Mouse (Mus musculus) cortical plate, adult 2 months (tissue): ENCODE measurements around the gene Sprn. TPM values are rescaled to one million over a fixed set of nuclear protein-coding genes. Genes with fewer than 3 reads are reported as not detected.

ENCODE experiments used
- H3K27ac ChIP-seq: fragments of 200-500 bp; 2 replicates; pipeline ENCODE4 v1.5.1; 2012; ENCODE audit warnings: low read length, control low read depth, inconsistent platforms; ENCODE audit not compliant: insufficient read depth
- H3K4me1 ChIP-seq: fragments of 200-500 bp; 2 replicates; pipeline ENCODE4 v1.6.1; 2011; ENCODE audit warnings: low read length; ENCODE audit not compliant: control insufficient read depth, insufficient read depth
- H3K4me3 ChIP-seq: fragments of 200-500 bp; 2 replicates; pipeline ENCODE4 v1.5.1; 2011; ENCODE audit warnings: mild to moderate bottlenecking, low read length, control low read depth; ENCODE audit not compliant: insufficient read depth
- CTCF ChIP-seq: fragments of 200-500 bp; IDR thresholded peaks from 2 replicates; pipeline ENCODE4 v1.5.1; 2011; ENCODE audit warnings: mild to moderate bottlenecking, control low read depth, low read length; ENCODE audit not compliant: insufficient read depth; ENCODE audit errors: extremely low read depth
- POLR2A ChIP-seq: fragments of 200-500 bp; IDR thresholded peaks from 2 replicates; pipeline ENCODE4 v1.6.1; 2011; ENCODE audit warnings: mild to moderate bottlenecking, low read length, control low read depth; ENCODE audit not compliant: insufficient read depth; ENCODE audit errors: extremely low read depth
- polyA plus RNA-seq: library from polyadenylated mRNA; depleted of rRNA; stranded (reverse); fragments of >200 nt; gene quantifications from 2 replicates; pipeline ENCODE4 v1.2.3, GENCODE M21; 2012; rRNA removed

The Sprn gene
- 128 and 142 TPM in 2 replicates for polyA plus RNA-seq

GRCm38 (mm10) chr7:140154218-140154927, at the start of gene Sprn:
Gene Sprn, minus strand, starts transcription at chr7:140154877.
- Histone ChIP-seq H3K4me1 (peaks cover 3% of the 10 kb centered on the region), H3K27ac (peak within 1 kb of the TSS; percentile 89), H3K4me3 (peak within 1 kb of the TSS; percentile 82)
- TF ChIP-seq POLR2A (peak; percentile 87), CTCF (no peak)

- Histone ChIP-seq H3K27ac (no peak overlapping the region), H3K4me3 (no peak overlapping the region), H3K4me1 (no peaks in the 10 kb centered on the region; the same call in 1 of the 2 replicates)
- no peak for TF ChIP-seq CTCF
- no peak for TF ChIP-seq POLR2A
These were observed 46.4 kb upstream of the Sprn start for GRCm38 (mm10) chr7:140201090-140201489.

- no peak overlapping the region for H3K4me3 ChIP-seq
- no peaks in the 10 kb centered on the region; the same call in 1 of the 2 replicates for H3K4me1 ChIP-seq
- TF ChIP-seq POLR2A (no peak), CTCF (no peak)
- H3K27ac ChIP-seq = no peak overlapping the region
These were observed 41.3 kb upstream of the Sprn start for GRCm38 (mm10) chr7:140196002-140196401.

- Histone ChIP-seq H3K27ac (no peak overlapping the region), H3K4me3 (no peak overlapping the region), H3K4me1 (no peaks in the 10 kb centered on the region; the same call in 1 of the 2 replicates)
- TF ChIP-seq CTCF (no peak), POLR2A (no peak)
These were observed 39.4 kb upstream of the Sprn start for GRCm38 (mm10) chr7:140194031-140194430.

GRCm38 (mm10) chr7:140192851-140193250, 38.2 kb upstream of the Sprn start:
- TF ChIP-seq CTCF = no peak
- no peak for TF ChIP-seq POLR2A
- Histone ChIP-seq H3K4me3 (no peak overlapping the region), H3K4me1 (no peaks in the 10 kb centered on the region; the same call in 1 of the 2 replicates), H3K27ac (no peak overlapping the region)

GRCm38 (mm10) chr7:140192445-140192844, 37.8 kb upstream of the Sprn start:
- TF ChIP-seq POLR2A (no peak), CTCF (no peak)
- Histone ChIP-seq H3K4me3 (no peak overlapping the region), H3K27ac (no peak overlapping the region), H3K4me1 (no peaks in the 10 kb centered on the region; the same call in 1 of the 2 replicates)

- Histone ChIP-seq H3K4me3 (no peak overlapping the region), H3K27ac (no peak overlapping the region), H3K4me1 (no peaks in the 10 kb centered on the region)
- TF ChIP-seq CTCF (no peak), POLR2A (no peak)
These were observed 35.8 kb upstream of the Sprn start for GRCm38 (mm10) chr7:140190435-140190834.

- TF ChIP-seq CTCF (no peak), POLR2A (no peak)
- no peak overlapping the region for H3K4me3 ChIP-seq
- no peaks in the 10 kb centered on the region for H3K4me1 ChIP-seq
- H3K27ac ChIP-seq = no peak overlapping the region
These were observed 34.0 kb upstream of the Sprn start for GRCm38 (mm10) chr7:140188391-140189328.

GRCm38 (mm10) chr7:140187721-140188390, 33.2 kb upstream of the Sprn start:
- no peak for TF ChIP-seq CTCF
- no peak for TF ChIP-seq POLR2A

More at GRCm38 (mm10) chr7:140187721-140188390, 33.2 kb upstream of the Sprn start:
- Histone ChIP-seq H3K27ac (no peak overlapping the region), H3K4me3 (no peak overlapping the region), H3K4me1 (no peaks in the 10 kb centered on the region)
